Mouse (Mus musculus): ENCODE results near the gene Sbk1.
"Not testable (repeated sequence)": the region's sequence is repeated elsewhere in the genome, so short reads cannot be mapped to it uniquely, and the experiment has no call there.

Sbk1 gene

DNA sequence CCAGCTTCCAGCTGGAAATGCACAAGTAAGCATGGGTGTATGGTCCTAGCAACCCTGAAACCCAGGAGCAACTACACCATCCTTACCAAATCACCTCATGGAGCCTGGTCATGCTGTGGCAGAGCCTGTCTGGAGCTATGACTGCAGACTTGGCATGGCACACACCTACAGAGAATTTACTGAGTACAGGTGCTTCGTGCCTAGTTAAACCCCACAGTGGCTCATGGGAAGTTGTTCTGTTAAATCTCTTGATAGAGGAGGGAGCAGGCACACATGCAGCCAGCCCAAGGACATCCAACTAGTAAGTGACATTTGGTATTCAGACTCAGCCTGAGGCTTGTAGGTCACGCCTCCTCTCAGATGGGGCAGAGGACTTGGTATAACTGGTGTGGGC is 15.7 kb downstream of the Sbk1 start:
- no peak for DNase-seq

DNA sequence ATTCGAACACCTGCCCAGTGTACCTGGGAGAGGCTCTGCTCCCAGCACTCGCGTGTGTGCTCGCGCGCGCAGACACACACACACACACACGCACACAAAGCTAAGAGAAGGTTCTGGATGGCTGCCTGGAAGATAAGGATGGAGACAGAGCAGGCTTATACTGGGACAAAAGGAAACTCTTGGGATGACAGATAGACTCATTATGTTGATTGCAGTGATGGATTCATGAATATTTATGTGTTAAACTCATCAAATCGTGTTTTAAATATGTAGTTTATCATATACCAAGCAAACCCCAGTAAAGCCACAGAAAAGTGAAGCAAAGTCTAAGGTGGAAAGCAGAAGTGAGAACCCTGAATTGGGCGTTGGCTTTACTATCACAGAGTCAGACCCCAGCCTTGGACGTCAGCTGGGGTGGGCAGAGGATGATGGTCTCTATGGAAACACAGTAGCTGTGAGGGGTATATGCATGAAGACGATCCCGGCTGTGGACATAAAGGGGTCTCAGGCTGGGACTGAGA is 16.2 kb downstream of the Sbk1 start:
- no peak for DNase-seq

DNA sequence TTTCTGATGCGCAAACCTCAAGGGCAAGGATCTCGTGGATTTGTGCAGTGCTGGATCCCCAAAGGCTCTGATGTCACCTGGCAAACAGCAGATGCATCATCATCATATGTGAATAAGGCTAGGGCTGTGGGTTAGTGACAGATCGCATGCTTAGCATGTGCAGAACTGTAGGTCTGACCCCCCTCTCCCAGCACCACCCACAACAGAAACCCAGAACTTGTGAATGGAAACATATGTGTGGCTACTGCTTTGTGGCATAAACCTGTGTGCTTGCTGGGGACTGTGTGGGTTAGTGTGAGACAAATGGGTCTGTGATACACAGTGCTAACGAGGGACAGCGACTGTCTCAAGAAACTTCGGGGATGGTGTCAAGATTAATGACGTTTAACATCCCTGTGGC is 17.0 kb downstream of the Sbk1 start:
- DNase-seq, result no peak

DNA sequence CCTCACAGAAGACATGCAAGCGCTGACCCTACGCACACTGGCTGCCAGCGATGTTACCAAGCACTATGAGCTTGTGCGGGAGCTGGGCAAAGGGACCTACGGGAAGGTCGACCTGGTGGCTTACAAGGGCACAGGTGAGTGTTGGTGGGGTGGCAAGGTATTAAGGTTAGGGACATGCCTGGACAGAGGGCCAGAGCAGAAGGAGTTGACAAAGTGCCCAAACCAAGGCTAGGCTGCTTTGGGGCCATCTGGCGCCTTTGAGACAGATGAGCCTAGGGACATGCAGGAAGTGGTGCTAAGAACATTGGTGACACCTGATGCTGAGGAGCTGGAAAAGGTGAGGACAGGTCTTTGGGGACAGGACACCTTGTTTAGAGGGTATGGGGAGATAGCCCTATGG is 17.5 kb downstream of the Sbk1 start:
- DNase-seq, result no peak

DNA sequence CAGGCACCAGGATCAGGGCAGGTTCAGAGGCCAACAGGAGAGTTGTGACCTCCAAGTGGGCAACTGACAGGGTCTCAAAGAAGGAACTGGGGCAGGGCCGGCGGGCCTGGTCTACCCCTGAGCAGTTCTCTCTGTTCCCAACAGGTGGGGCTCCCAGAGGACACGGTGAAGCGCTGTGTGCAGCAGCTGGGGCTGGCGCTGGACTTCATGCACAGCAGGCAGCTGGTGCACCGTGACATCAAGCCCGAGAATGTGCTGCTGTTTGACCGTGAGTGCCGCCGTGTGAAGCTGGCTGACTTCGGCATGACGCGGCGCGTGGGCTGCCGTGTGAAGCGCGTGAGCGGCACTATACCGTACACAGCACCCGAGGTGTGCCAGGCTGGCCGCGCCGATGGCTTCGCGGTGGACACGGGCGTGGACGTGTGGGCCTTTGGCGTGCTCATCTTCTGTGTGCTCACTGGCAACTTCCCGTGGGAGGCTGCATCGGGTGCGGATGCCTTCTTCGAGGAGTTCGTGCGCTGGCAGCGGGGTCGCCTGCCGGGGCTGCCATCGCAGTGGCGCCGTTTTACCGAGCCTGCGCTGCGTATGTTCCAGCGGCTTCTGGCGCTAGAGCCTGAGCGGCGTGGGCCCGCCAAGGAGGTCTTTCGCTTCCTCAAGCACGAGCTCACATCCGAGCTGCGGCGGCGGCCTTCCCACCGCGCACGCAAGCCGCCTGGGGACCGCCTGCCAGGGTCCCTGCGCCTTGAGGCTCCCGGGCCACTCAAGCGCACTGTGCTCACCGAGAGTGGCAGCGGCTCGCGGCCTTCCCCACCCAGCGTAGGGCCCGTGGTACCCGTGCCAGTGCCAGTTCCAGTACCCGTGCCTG is 19.5 kb downstream of the Sbk1 start:
- DNase-seq, result no peak

DNA sequence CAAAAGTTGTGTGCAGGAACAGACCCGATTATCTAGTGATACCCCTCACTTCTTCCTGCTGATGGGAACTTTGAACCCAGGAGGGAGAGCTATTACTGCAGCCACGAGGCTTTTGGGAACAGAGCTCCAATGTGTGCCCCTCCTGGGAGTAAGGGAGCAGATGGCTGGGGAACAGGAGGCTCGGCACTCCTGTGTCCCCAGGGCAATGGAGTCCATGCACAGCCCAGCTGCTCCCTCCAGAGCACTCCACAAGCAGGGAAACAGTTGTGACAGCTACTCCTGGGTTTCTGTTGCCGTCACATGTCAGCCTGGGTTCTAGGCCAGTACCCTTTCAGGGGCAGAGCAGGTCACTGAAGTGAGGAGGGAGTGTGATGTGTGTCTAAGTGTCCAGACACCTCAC is 20.7 kb downstream of the Sbk1 start:
- DNase-seq, result no peak

DNA sequence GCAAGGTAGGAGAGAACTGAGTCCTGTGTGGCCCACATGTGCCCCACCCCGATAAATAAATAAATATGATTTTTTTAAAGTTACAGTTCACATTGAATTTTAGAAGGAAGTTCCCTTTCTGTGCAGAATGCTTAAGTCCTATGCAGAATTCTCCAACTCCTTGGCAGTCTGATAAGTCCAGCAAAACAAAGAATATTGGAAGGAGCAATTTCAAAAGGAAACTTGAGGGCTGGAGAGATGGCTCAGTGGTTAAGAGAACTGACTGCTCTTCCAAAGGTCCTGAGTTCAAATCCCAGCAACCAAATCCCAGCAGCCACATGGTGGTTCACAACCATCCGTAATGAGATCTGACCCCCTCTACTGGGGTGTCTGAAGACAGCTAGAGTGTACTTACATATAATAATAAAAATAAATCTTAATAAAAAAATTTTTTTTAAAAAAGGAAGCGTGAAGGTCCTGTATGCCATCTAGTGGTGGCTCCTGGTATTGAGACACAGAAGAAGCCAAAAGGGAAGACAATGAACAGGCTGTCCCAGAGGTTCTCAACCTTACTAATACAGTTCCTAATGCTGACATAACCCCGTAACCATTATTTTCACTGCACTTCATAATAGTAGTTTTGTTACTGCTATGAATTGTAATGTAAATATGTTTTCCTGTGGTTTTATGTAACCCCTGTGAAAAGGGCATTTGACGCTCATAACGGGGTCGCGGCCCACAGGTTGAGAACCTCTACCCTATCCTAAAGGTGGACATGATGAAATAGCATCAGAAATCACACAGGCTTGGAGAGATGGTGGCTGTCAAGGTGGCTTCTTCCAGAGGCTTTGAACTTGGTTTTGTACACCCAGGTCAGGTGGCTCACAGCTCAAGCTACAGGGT is 25.4 kb downstream of the Sbk1 start:
- DNase-seq, result no peak

DNA sequence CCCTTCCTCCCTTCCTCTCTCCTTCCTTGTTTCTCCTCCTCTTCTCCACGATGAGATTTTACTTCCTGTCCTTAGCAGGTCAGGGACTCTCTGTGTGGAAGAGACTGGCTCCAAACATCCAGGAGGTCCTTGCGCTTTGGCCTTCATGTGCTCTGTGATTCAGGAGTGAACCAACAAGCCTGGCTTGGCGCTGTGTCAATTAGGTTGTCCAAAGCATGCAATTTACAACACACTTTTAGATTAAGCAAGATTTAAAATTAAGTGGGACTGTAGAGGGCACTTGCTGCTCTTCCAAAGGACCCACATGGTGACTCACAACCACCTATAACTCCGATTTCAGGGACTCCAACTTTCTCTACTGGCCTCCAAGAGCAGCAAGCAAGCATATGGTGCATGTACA is 26.4 kb downstream of the Sbk1 start:
- DNase-seq, result no peak

DNA sequence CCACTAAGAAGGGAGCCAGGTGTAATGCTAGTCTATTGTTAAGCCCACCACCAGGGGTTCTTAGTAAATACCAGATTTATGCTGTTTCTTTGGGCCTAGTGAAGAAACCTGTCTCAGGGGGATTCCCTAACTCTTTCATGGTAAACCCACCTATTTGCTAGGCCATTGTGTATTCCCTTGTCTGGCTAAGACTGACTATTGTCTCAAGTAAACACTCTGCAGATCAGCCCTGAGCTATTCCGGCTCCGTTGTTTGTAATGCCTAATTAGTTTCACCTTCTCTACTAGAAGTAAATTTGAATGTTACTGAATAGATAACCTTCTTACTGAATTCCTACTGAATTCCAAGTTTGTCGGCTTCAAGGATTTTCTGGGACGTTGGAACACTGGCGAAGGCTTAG is 29.4 kb downstream of the Sbk1 start:
- DNase-seq, result not testable (repeated sequence)

DNA sequence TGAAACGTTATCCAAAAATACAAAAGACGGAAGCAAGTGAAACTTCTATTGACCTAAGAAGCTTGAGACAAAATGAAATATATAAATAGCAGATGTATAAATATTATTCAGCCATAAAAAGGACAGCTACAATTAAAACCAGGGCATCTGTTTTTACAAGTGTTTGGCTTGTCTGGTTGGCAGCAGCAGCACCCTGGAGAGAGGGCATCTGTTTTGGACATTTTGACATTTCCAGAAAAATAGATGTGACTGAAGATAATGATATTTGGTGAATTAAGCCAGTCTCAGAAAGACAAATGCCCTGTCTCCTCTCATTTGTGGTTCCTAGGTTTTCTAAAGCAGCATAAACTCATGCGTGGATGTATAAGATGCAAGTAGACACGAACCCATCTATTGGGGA is 39.4 kb downstream of the Sbk1 start:
- DNase-seq, result no peak

DNA sequence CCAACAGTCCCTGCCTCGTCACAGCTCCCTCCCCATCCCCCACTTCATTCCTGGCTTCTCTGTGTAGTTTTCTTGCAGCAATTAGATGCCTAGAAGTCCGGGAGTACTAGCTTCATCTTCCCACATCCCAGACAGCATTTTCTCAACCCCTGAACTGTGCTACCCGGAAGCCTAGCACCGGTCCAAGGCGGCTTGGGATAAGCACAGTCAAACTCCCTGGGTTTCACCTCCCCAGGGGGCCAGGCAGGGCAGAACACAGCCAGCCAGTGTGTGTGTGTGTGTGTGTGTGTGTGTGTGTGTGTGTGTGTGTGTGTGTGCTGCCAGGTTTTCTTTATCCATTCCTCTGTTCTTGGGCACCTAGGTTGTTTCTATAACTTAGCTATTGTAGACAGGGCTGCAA is 40.9 kb downstream of the Sbk1 start:
- no peak for DNase-seq

DNA sequence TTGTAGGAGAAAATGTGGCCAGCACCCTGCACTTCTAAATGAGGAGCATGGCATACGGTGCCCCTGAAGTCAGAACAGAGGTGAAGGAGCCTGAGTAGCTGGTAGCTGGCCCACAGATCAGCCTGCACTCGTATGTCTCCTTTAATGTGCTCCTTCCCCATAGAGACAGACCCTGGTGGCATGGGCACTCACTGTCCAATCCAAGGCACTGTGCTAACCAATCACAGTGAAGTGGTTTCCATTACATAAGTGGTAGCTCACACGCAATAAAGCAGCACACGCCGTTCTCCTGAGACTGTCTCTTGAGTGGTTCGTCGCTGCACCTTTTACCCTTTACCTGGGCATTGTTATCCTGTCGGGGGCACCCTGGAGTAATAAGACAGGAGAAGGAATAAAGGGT is 41.9 kb downstream of the Sbk1 start:
- DNase-seq, result no peak

DNA sequence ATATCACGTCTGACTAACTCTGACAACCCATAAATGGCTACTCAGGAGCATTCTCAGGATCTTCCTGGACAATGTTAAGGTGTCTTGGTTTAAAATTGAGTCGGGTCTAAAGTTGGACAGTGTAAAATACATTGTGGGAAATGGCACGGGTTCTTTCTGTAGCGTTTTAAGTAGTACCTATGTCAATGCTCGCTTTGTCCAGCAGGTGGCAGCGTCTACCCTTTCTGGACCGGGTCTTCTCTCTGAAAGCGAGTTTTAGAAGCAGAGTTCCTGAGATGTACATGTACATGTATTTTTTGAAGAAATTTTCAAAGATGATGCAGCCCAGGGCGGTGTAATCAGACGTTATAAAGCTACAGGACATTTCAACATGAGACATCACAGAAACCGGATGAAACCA is 51.3 kb downstream of the Sbk1 start:
- DNase-seq, result peak; percentile 61

DNA sequence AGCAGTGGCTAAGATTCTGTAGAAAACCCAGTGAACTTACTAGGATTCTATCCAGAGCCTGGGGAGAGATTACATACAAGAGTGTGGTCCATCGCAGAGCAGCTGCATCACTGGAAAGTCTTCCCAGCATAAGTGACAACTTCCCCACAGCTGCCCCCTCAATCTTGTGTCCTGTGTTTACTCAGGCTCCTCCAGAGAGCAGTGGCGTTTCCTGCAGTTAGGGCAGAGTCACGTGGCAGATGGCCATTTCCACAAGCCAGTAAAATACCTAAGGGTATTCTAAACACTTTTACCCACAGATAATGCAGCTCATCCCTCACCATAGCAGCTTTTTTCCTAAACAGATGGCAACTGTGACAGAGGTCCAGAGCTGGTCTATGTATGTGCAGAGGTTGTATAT is 52.4 kb downstream of the Sbk1 start:
- DNase-seq, result no peak

DNA sequence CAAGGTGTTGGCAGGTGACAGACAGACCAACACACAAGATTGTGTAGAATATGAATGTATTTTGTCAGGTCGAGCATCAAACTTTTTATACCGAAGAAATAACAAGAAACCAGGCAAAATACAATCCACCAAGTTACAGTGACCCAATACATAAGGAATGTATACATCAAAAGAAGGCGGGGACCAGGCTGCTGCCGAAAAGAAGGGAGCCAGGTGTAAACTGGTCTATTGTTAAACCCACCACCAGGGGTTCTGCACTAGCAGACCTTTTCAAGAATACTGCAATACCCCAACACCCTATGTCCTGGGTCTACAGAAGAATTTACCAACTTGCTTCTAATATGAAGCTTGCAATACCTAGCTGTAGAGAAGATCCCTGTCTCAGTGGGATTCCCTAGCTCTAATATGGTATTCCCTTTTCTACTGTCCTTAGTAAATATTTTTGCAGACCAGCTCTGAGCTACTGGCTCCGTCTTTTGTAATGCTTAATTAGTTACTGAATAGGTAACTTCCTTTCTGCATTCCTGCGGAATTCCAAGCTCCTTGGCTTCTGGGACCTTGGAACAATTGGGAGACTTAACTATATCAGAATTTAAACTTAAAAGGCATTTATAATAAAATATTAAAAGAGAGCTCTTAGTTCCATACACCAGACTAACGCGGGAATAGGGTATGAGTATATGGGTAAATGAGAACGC is 53.3 kb downstream of the Sbk1 start:
- not testable (repeated sequence) for DNase-seq

DNA sequence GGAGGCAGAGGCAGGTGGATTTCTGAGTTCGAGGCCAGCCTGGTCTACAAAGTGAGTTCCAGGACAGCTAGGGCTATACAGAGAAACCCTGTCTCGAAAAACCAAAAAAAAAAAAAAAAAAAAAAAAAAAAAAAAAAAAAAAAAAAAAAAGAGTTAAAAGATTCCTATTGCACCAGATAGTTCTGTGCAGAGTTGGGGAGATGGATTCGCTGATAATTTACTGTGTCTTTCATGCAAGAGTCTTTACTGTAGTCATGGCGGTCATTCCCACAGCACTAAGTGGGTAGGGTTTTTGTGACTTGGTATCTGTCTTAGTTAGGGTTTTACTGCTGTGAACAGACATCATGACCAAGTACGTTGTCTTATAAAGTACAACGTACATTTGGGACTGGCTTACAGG is 56.4 kb downstream of the Sbk1 start:
- not testable (repeated sequence) for DNase-seq

DNA sequence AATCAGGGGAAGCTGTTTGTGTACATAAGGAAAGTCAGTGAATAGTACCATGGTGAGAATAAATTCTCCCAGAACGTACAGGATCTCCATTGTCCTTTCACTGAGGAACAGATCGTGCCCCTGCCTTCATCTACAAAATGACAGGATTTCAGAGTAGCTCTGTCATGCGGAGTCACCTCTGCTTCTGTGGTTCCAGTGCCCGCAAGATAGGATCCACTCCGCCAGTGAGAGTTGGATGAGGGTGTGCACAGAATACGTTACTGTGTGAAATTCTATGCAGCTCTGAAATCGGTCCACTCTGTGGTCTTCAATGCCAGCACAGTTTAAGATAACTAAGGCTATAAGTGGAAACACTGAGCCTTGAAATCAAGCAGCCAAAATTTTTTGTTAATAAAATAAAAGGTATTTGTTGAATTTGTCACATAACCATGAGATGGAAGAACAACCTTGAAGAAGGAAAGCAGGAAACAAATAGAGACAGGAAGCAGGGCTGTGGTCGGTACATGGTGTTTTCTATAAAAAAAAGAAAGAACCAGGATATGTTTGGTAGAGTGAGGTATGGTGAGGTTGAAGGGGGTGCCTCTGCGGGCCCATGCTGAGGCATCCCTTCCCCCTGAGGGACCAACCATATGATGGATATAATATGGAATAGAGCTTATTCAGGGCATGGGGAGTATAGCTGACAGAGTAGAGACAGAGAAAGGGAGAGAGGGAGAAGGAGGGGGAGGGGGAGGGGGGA is 57.7 kb downstream of the Sbk1 start:
- no peak for DNase-seq

DNA sequence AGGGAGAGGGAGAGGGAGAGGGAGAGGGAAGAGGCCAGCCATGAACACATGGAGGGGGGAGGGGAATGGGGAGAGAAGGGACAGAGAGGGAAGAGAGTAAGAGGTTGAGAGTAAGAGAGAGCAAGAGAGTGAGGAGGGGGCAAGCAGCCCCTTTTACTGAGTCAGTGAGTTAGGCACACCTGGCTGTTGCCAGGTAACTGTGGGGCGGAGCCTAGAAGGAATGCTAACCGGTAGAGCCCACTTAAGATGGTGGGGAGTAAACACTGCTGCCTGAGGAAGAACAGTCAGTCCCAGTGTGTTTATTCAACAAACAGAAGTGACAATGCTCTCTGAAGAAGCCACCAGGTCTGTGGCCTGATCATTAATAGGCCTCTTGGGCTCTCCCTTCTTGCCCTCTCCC is 58.3 kb downstream of the Sbk1 start:
- DNase-seq, result no peak

DNA sequence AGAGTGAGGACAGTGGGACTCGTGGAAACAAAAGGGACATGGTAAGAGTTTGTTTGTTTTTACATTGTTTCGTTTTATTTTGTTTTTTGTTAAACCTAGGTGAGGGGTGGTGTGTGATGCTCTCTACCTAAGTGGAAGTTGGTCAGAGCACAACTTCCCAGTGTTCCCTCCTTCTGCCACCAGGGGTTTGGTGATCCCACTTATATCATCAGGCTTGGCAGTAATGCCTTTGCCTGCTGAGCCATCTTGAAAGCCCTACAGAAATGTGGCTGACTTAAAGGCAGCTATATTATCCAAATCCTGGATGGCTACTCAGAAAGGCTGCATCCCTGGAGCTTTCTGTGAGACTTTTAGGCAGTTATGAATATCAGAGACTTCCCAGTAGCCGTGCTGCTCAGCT is 60.3 kb downstream of the Sbk1 start:
- DNase-seq, result no peak

DNA sequence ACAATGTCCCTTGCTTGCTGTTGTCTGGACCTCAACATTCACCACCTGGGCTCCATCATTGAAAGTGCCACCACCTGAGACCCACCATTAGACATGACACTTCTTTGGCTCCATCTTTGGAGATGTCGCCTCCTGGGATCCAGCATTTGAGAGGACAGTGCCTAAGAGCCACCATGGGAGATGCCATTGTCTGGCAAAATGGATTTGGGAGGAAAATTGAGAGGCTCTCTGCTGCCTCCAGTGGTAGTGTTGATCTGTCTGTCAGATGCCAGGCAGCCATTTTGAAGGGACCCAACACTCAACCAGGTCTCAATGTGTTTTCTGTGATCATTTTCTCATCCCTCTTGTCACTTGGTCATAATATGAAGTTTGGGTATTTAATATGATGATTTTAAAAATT is 63.1 kb downstream of the Sbk1 start:
- DNase-seq, result no peak

DNA sequence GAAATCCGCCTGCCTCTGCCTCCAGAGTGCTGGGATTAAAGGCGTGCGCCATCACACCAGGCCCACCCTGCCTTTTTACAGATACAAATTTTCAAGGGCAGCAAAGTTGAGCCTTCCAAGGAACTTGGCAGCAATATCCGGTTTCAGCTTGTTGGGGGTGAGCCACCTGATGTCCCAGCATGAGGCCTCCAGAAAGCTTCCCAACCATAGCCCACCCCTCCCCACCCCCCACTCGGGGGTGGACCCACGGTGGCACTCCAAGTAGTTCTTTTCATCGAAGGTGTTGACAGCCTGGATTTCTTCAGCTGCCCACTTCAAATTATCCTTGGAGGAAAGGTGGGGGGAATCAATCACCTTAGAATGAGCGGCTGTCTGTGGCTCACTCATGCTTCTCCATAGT is 66.5 kb downstream of the Sbk1 start:
- DNase-seq, result no peak

DNA sequence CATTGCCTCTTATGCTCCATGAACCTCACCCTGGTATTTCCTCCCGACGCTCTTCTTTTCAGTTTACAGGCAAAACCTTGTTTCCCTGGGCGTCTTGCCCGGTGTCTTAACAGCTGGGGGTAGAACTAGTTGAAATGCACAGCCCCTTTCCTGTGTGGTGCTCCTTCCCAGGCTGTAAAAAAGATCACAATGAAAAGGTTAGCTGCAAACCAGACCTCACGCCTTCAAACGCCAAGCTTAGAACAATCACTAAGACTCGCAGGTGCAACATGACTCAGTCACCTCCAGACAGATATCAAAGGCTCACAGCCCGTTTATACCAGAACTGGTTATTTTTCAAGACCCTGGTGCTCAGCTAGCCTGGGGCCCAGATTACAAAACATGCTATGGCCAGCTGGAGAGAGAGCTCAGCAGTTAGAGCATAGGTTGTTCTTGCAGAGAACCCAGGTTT is 67.1 kb downstream of the Sbk1 start:
- no peak for DNase-seq

DNA sequence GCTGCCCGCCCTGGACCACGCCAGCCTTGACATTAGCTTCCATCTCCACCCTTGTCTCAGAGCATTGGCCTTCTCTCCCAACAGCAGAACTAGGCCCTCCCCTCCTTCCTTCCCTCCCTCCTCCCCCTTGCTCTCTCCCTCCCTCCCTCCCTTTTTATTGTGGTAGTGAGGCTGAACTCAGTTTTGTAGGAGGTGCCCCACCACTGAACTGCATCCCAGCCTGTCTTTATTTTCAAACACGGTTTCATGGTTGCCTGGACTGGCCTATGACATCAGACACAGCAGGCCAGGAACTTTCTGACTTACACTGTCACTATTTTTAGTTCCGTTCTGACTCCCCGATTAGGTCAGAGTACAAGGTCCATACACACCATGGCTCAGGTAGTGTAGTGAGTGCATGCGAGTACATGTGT is 67.8 kb downstream of the Sbk1 start:
- no peak for DNase-seq
